Mouse (Mus musculus) ES-Bruce4 (cell line): ENCODE data around the gene Tmem189. TPM values are rescaled to one million over a fixed set of nuclear protein-coding genes. Genes with fewer than 3 reads are reported as not detected.

Experiments used
- H3K27ac ChIP-seq: 2 replicates; pipeline ENCODE4 v1.5.1; 2012; ENCODE audit warnings: low read length, inconsistent platforms; ENCODE audit not compliant: insufficient read depth
- H3K27me3 ChIP-seq: 2 replicates; pipeline ENCODE4 v1.6.1; 2012; ENCODE audit warnings: mild to moderate bottlenecking, low read length, inconsistent platforms; ENCODE audit not compliant: control insufficient read depth, poor library complexity, insufficient read depth, severe bottlenecking
- H3K36me3 ChIP-seq: 2 replicates; pipeline ENCODE4 v1.6.1; 2012; ENCODE audit warnings: inconsistent platforms, mild to moderate bottlenecking, low read length, moderate library complexity; ENCODE audit not compliant: control insufficient read depth, poor library complexity, insufficient read depth, severe bottlenecking
- H3K4me1 ChIP-seq: one replicate; pipeline ENCODE4 v1.8.1; 2011; ENCODE audit warnings: low read length; ENCODE audit not compliant: control insufficient read depth, insufficient read depth
- H3K4me3 ChIP-seq: 2 replicates; pipeline ENCODE4 v1.5.1; 2011; ENCODE audit warnings: low read depth, mild to moderate bottlenecking, low read length
- H3K9ac ChIP-seq: 2 replicates; pipeline ENCODE4 v1.6.1; 2012; ENCODE audit warnings: low read depth, mild to moderate bottlenecking, inconsistent platforms; ENCODE audit not compliant: poor library complexity, severe bottlenecking
- H3K9me3 ChIP-seq: replicated peaks from 2 replicates; pipeline ENCODE4 v1.6.1; 2012; ENCODE audit warnings: mild to moderate bottlenecking, low read length, inconsistent platforms; ENCODE audit not compliant: control insufficient read depth, poor library complexity, insufficient read depth, severe bottlenecking
- CTCF ChIP-seq: IDR thresholded peaks from one replicate; pipeline ENCODE4 v1.8.1; 2011; ENCODE audit warnings: low read depth, low read length
- EP300 ChIP-seq: IDR thresholded peaks from 2 replicates; pipeline ENCODE4 v1.6.1; 2011; ENCODE audit warnings: low read depth, low read length; ENCODE audit not compliant: insufficient read depth
- POLR2A ChIP-seq: IDR thresholded peaks from one replicate; pipeline ENCODE4 v1.8.1; 2011; ENCODE audit warnings: low read length; ENCODE audit not compliant: insufficient read depth
- polyA plus RNA-seq: library from polyadenylated mRNA; stranded (reverse); fragments of >200 nt; gene quantifications from 2 replicates; pipeline ENCODE4 v1.2.4, GENCODE M21; 2011; ENCODE audit warnings: low read depth; ENCODE audit not compliant: missing spikeins, insufficient read depth, insufficient read length

Gene Tmem189
- polyA plus RNA-seq, 1 experiment: 45.6 TPM

GRCm38 (mm10) chr2:167696143-167696542, 6.5 kb upstream of the Tmem189 start:
- Histone ChIP-seq H3K27ac (no peak overlapping the region), H3K27me3 (no peaks in the 10 kb centered on the region), H3K4me1 (no peaks in the 10 kb centered on the region), H3K9me3 (no peaks in the 10 kb centered on the region), H3K9ac (no peak overlapping the region), H3K4me3 (no peak overlapping the region), H3K36me3 (no peaks in the 10 kb centered on the region)
- TF ChIP-seq POLR2A: no peak
- TF ChIP-seq CTCF: no peak
- TF ChIP-seq EP300: no peak

GRCm38 (mm10) chr2:167695491-167695890, 5.9 kb upstream of the Tmem189 start:
- H3K27me3 ChIP-seq: no peaks in the 10 kb centered on the region
- no peak overlapping the region for H3K27ac ChIP-seq
- TF ChIP-seq POLR2A: no peak
- TF ChIP-seq EP300: no peak
- TF ChIP-seq CTCF: no peak
- no peak overlapping the region for H3K4me3 ChIP-seq
- no peaks in the 10 kb centered on the region for H3K36me3 ChIP-seq
- no peaks in the 10 kb centered on the region for H3K4me1 ChIP-seq
- no peaks in the 10 kb centered on the region for H3K9me3 ChIP-seq
- H3K9ac ChIP-seq: no peak overlapping the region

GRCm38 (mm10) chr2:167694963-167695362, 5.3 kb upstream of the Tmem189 start:
- Histone ChIP-seq H3K36me3 (no peaks in the 10 kb centered on the region), H3K27me3 (no peaks in the 10 kb centered on the region), H3K9me3 (no peaks in the 10 kb centered on the region), H3K4me3 (no peak overlapping the region), H3K9ac (no peak overlapping the region), H3K4me1 (no peaks in the 10 kb centered on the region), H3K27ac (no peak overlapping the region)
- TF ChIP-seq CTCF (no peak), POLR2A (no peak), EP300 (no peak)

GRCm38 (mm10) chr2:167694244-167694643, 4.6 kb upstream of the Tmem189 start:
- H3K27me3 ChIP-seq: no peaks in the 10 kb centered on the region
- H3K9ac ChIP-seq: no peak overlapping the region
- H3K9me3 ChIP-seq: no peaks in the 10 kb centered on the region
- no peak overlapping the region for H3K27ac ChIP-seq
- no peak overlapping the region for H3K4me3 ChIP-seq
- no peaks in the 10 kb centered on the region for H3K36me3 ChIP-seq
- TF ChIP-seq POLR2A: no peak
- no peak for TF ChIP-seq CTCF
- TF ChIP-seq EP300: no peak
- no peaks in the 10 kb centered on the region for H3K4me1 ChIP-seq

- no peak for TF ChIP-seq EP300
- TF ChIP-seq CTCF: no peak
- TF ChIP-seq POLR2A: no peak
- Histone ChIP-seq H3K9me3 (no peaks in the 10 kb centered on the region), H3K4me1 (no peaks in the 10 kb centered on the region), H3K27me3 (no peaks in the 10 kb centered on the region), H3K36me3 (no peaks in the 10 kb centered on the region), H3K4me3 (no peak overlapping the region), H3K27ac (no peak overlapping the region), H3K9ac (no peak overlapping the region)
Observed at GRCm38 (mm10) chr2:167693540-167693939, 3.9 kb upstream of the Tmem189 start.

- Histone ChIP-seq H3K4me3 (no peak overlapping the region), H3K36me3 (no peaks in the 10 kb centered on the region), H3K9ac (no peak overlapping the region), H3K27ac (no peak overlapping the region), H3K27me3 (no peaks in the 10 kb centered on the region), H3K9me3 (no peaks in the 10 kb centered on the region), H3K4me1 (no peaks in the 10 kb centered on the region)
- TF ChIP-seq CTCF (no peak), EP300 (no peak), POLR2A (no peak)
Observed at GRCm38 (mm10) chr2:167692831-167693230, 3.2 kb upstream of the Tmem189 start.
